Mouse (Mus musculus) brain, embryonic 18.5 days (tissue): ENCODE results near the gene Rcsd1.

ENCODE experiments used
- DNase-seq: peaks from one replicate; pipeline ENCODE4 v3.0.0-alpha.2; 2012; ENCODE audit warnings: low read depth, low spot score

The Rcsd1 gene

DNA sequence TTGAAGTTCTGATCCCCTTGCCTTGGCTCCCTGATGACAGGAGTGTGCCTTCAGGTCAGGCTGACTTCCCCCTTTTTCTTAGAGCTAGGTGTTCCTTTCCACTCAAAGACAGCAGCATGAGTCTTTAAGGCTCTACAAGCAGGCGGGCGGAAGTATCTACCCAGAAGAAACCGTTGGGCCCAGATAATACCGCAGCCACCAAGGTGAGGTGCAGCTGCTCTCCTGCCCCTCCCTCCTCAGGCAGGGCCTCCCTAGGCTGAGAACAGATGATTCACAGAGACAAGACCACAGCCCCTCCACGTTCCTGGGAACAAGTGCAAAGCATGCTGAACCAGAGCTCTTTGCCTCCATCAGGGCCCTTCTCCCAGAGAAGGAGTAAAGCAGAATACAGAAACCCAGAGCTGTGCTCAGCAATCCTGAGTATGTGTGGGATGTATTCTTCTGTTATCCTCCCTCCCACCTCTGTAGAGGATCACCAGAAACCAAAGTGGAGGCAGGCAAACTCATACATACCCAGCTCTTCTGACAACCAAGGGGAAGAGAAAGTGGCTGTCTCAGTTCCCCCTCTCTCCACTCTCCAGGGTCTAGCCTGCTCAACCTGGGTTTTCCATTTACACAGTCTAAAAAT lies at the start of gene Rcsd1:
TSS of gene Rcsd1 (minus strand) at position 129 of the 628 bp plus-strand sequence.
- no peak for DNase-seq

DNA sequence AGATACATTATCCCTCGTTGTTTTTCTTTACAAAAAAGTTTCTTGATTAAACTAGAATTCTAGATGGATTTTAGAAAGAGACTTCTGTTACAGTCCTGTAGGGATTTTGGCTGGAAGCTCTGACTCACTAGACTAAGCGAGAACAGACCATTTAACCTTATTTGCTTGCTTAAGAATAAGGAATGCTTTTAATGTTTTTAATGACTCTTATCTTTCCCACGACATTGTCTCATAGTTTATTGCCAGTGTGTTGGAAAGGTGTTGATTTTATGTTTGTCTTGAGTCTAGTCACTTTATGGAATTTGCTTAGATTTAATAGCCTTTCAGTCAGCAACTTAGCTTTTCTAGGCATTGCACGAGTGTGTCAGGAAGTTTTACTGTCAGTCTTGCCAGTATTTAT lies 45.6 kb upstream of the Rcsd1 start:
- no peak for DNase-seq

DNA sequence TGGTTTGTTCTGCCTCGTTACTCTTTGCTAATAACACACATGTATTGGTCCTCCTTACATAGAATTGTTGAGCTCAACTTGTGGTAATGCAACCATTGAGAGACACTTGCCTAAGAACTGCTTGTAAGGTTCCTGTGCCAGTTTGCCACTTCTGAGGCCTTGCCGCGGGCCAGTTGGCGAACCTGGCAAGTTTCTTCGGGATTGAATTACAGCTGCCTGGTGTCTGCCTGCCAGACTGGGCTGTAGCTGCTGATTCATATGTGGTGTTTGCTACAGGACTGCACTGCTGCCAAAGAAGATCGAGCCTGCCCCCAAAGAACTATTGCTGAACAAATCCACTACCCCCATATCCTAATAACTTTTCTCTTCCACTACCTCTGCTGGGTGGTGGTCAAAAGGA lies 44.6 kb upstream of the Rcsd1 start:
- no peak for DNase-seq

DNA sequence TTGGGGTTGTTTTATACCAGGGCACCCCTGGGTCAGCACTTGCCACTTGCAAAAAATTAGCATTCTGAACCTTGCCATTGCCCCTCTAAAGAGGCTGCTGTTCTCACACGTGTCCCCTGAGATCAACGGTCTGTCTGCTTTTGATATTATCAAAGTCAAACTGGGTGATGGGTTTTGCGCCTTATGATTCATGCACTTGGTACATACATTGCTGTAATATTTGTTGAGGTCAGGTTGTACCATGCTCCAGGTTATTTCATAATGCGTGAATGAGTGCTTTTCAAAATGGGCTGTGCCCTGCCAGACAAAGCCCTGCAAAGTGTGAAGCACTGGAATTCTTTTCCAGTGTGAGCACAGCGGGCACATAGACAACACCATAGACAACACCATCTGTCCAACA lies 42.3 kb upstream of the Rcsd1 start:
- DNase-seq: no peak

GRCm38 (mm10) chr1:165751142-165751541 lies 41.6 kb upstream of the Rcsd1 start:
- no peak for DNase-seq

- DNase-seq: no peak
Observed at GRCm38 (mm10) chr1:165748053-165748452, 38.5 kb upstream of the Rcsd1 start.

GRCm38 (mm10) chr1:165741989-165742388 lies 32.4 kb upstream of the Rcsd1 start:
- DNase-seq: no peak

GRCm38 (mm10) chr1:165738985-165739384 lies 29.4 kb upstream of the Rcsd1 start:
- no peak for DNase-seq

- DNase-seq: no peak
Observed at GRCm38 (mm10) chr1:165737867-165738266, 28.3 kb upstream of the Rcsd1 start.

GRCm38 (mm10) chr1:165737451-165737850 lies 27.9 kb upstream of the Rcsd1 start:
- DNase-seq: no peak

DNA sequence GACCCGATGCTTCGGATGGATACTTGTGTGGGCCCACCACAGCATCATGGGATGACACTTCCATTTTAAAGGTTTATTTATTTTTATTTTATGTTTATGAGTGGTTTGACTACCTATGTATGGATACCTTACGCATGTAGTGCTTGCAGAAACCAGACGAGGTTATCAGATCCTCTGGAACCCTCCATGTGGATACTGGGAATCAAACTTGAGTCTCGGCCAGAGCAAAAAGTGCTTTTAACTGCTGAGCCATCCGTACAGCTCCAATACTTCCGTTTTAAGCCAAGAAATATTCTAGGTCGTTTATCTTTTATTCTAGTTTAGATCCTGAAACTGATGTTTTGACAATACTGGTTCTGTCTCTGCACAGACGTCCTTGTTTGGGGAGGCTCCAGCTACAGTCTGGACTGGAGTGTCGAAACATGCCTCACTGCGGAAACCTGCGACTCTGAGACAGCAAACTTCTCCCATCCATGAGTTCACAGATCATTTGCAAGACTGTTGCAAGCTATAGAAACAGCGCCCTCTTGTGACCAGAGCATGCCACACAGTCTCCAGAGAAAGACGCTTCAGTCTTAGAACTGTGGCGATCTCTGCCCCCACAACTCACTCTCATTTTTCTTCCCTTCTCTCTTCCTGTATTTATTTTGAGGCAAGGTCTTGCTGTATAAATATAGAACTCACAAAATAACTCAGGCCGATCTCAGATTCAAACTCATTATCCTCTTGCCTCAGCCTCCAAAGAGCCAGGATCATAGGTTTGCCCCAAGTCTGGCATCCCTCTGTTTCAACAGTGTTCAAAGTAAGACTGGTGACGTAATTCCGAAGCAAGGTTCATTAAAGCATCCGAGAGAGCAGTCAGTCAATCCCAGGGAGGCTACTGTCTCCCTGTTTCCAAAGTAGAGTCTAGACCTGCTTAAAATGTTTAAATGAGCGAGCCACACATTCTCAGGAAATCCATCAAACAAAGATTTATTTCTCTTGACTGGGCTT lies 26.6 kb upstream of the Rcsd1 start:
- peak; percentile 60 for DNase-seq

GRCm38 (mm10) chr1:165734840-165735239 lies 25.3 kb upstream of the Rcsd1 start:
- DNase-seq: no peak

- no peak for DNase-seq
Observed at GRCm38 (mm10) chr1:165731553-165731952, 22.0 kb upstream of the Rcsd1 start.

- no peak for DNase-seq
Observed at GRCm38 (mm10) chr1:165730129-165730528, 20.6 kb upstream of the Rcsd1 start.

- no peak for DNase-seq
Observed at GRCm38 (mm10) chr1:165728057-165728639, 18.6 kb upstream of the Rcsd1 start.

GRCm38 (mm10) chr1:165726986-165727385 lies 17.4 kb upstream of the Rcsd1 start:
- DNase-seq: no peak

DNA sequence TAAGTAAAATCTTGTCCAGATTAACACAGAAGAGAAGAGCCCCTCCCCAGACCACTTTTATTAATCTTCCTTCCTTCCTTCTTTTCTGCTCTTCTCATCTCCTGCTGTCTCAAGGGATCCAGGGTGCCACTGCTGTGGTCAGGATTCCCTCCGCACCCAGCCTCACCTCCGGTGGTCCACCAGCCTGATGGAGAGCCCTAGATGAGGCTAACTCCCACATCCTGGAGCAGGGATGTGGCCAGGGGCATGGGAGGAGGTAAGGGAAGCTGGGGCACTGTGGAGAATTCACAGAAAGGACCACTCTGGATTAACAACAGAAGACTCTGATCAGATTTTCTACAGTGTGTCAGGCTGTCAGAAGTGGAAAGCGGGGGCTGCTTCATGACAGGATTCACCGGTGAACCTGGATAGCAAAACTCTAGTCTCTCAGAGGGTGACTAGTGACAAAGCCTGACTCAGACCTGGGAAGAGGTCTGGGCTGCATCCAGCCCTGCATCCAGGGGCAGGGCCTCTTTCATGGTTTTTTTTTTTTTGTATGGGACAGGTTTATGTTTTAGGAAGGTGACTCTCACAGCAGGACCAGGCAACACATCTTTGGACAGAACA lies 15.6 kb upstream of the Rcsd1 start:
- DNase-seq: no peak

DNA sequence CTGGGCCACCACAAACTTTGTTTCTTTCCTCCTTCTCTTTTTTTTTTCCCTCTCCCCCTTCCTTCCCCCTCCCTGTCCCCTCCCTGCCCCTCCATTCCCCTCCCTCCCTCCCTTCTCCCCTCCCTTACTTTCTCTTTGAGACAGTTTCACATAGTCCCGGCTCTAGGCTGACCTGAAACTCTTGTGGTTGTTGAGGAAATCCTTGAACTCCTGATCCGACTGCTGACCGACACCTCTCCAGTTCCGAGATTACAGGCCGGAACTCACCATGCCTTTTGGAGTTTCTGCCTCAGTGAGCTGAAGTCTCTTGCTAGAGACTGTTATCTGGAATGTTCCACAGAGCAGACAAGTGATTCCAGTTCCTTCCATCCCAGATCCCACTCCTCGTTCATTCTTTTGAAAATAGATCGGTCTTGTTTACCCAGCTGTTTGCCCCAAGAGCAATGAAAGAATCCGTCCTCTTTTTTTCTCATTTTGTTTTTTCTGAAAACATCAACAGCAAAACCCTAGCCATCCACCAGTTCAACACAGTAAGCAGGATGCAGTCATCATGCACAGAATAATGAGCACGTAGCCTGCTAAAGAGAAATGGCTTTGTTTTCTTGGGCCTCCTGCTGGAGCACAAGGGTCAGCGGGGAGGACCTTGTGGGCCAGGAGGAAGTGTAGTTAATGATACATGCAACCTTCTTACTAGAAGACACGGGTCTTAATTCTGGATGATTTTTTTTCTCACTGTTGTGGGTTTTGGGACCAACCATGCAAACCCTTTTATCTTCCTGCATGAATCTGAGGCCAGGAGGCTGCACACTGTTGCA lies 14.9 kb upstream of the Rcsd1 start:
- no peak for DNase-seq

- no peak for DNase-seq
Observed at GRCm38 (mm10) chr1:165722531-165723123, 13.1 kb upstream of the Rcsd1 start.

DNA sequence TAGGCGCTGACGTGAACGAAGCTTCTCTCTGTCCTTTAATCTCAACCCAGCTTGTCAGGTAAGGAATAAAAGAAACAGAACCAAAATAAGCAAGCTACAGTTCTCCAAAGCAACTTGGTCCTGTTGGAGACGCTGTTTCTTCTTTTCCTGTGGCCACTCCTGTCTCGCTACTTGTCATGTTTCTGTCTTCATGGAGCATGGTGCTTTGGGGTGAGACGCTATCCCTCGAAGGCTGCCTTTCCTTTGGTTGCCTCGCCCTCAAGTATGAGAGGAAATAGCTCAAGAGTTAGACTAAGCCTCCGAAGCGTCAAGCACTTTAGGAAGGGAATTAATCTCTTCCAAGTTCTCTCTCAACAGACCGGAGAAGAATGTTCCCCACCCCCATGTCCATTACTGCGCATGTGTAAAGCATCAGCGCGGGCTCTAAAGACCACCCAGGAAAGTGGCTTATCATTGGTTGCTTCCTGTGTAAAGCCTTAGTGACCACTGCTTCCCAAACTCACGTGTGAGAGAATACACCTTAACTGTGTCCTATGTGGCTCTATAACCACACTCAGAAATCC lies 9.1 kb upstream of the Rcsd1 start:
- DNase-seq: no peak
